Mouse (Mus musculus) G1E (cell line): Measurements from ENCODE around the gene Uck2.

Experiments used
- CTCF ChIP-seq: IDR thresholded peaks from 2 replicates; pipeline ENCODE4 v1.5.1; 2012; ENCODE audit warnings: low read depth, low read length, inconsistent platforms, mixed read lengths
- POLR2AphosphoS5 ChIP-seq: IDR thresholded peaks from 2 replicates; pipeline ENCODE4 v1.6.1; 2012; ENCODE audit warnings: low read depth, low read length, inconsistent platforms; ENCODE audit not compliant: insufficient replicate concordance

DNA sequence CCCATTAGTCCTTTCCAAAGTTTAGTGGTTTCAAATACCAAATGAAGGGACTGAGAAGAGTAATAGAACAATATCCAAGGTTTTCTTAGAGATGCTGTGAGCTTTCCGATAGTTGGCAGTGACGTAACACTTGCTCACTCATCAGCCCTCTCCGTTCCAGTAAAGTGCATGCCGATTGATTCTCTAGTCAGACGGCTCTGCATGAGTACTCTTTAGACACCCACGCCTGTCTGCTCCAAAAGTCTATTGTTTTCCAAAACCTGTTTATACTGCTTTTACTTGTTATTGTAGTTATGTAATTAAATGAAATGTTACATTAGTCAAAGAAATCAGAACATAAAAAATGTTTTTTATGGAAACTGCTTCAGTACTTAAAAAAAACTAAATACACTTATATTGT lies 43.7 kb upstream of the Uck2 start:
- TF ChIP-seq CTCF (no peak), POLR2AphosphoS5 (no peak)
